Mouse (Mus musculus): Measurements from ENCODE around the gene Tomm40. TPM values are rescaled to one million over a fixed set of nuclear protein-coding genes. Genes with fewer than 3 reads are reported as not detected.
A peak's percentile ranks its signal among the peaks of the same experiment; 100 is the strongest.

Tomm40 gene
- polyA plus RNA-seq, 1 experiment from 2014 or later: 174 TPM

- ATAC-seq (replicated peaks; ENCODE audit: low FRiP score, low TSS enrichment, low read depth) (no peak), DNase-seq (ENCODE audit: low spot score) (no peak)
- peaks cover 50% of the 10 kb centered on the region for H3K36me3 ChIP-seq (ENCODE audit: control insufficient read depth, insufficient read depth, low read length)
- H3K27me3 ChIP-seq (replicated peaks; ENCODE audit: control insufficient read depth, insufficient read depth, low read length): no peaks in the 10 kb centered on the region
- H3K27ac ChIP-seq (ENCODE audit: low read depth): no peak overlapping the region
- no peak overlapping the region for H3K9ac ChIP-seq (ENCODE audit: low read length)
- peak overlapping the region; percentile 65 for H3K4me2 ChIP-seq (ENCODE audit: low read length)
- 79% methylated on average over 2 of the region's 2 CpGs for WGBS
- H3K4me3 ChIP-seq (ENCODE audit: low read depth, low read length): 0 out of 2 replicates have a peak overlapping the region, but pooled peaks have one; percentile 38
- peaks cover 14% of the 10 kb centered on the region for H3K9me3 ChIP-seq (ENCODE audit: control insufficient read depth, low read length)
- peaks cover 17% of the 10 kb centered on the region for H3K4me1 ChIP-seq (replicated peaks; ENCODE audit: control insufficient read depth, insufficient read depth, low read length)
These were observed 1.6 kb upstream of the Tomm40 start for GRCm38 (mm10) chr7:19716822-19717221.

DNA sequence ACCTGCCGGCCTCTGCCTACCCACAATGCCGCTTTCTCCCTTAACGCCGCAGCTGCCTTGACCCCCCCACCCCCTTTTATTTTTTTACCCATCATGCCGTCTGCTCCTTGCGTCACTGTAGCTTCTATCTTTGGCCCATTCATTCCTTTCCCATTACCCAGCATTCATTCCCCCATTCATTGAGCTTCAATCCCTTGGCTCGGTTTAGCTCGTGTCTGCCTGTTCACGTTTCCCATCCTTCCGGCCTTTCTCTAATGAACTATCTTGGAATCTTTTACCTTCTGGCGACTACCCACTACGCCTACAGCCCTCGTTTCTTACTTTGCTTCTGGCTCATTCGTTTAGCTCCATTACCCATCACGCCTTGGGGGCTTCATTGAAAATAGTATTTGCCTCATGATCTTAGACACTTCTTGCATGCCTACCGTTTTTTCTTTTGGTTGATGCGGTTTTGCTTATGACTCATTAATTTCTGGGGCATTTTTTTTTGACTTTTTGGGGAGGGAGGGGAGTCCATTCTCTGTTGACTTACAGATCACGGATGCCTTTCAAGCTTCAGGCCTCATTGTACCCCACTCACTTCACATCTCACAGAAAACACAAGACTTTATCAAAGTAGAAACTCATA is 931 bp upstream of the Tomm40 start:
- peaks cover 17% of the 10 kb centered on the region for H3K4me1 ChIP-seq (replicated peaks; ENCODE audit: control insufficient read depth, insufficient read depth, low read length)
- no peak overlapping the region; the same call in 1 of the 2 replicates for H3K9ac ChIP-seq (ENCODE audit: low read length)
- H3K27me3 ChIP-seq (replicated peaks; ENCODE audit: control insufficient read depth, insufficient read depth, low read length): no peaks in the 10 kb centered on the region
- DNase-seq (ENCODE audit: low spot score): no peak
- peak overlapping the region; percentile 38 for H3K4me3 ChIP-seq (ENCODE audit: low read depth, low read length)
- ATAC-seq (replicated peaks; ENCODE audit: low FRiP score, low TSS enrichment, low read depth): no peak
- WGBS: 7% methylated on average over 18 of the region's 18 CpGs
- H3K9me3 ChIP-seq (ENCODE audit: control insufficient read depth, low read length): peaks cover 8% of the 10 kb centered on the region
- H3K36me3 ChIP-seq (ENCODE audit: control insufficient read depth, insufficient read depth, low read length): peaks cover 56% of the 10 kb centered on the region
- H3K27ac ChIP-seq (ENCODE audit: low read depth): peak overlapping the region; percentile 78
- H3K4me2 ChIP-seq (ENCODE audit: low read length): peak overlapping the region; percentile 65

GRCm38 (mm10) chr7:19714836-19715235 is 402 bp downstream of the Tomm40 start:
- DNase-seq (ENCODE audit: low spot score) (no peak), ATAC-seq (replicated peaks; ENCODE audit: low FRiP score, low TSS enrichment, low read depth) (no peak; the same call in 1 of the 2 replicates)
- H3K4me1 ChIP-seq (replicated peaks; ENCODE audit: control insufficient read depth, insufficient read depth, low read length): peaks cover 17% of the 10 kb centered on the region
- no peaks in the 10 kb centered on the region for H3K27me3 ChIP-seq (replicated peaks; ENCODE audit: control insufficient read depth, insufficient read depth, low read length)
- H3K9ac ChIP-seq (ENCODE audit: low read length): peak overlapping the region; percentile 93
- peak overlapping the region; percentile 99 for H3K4me3 ChIP-seq (ENCODE audit: low read depth, low read length)
- H3K27ac ChIP-seq (ENCODE audit: low read depth): peak overlapping the region; percentile 76
- H3K36me3 ChIP-seq (ENCODE audit: control insufficient read depth, insufficient read depth, low read length): peaks cover 58% of the 10 kb centered on the region
- WGBS: under 1% methylated on average over 39 of the region's 39 CpGs
- H3K9me3 ChIP-seq (ENCODE audit: control insufficient read depth, low read length): no peaks in the 10 kb centered on the region
- peak overlapping the region; percentile 90 for H3K4me2 ChIP-seq (ENCODE audit: low read length)

DNA sequence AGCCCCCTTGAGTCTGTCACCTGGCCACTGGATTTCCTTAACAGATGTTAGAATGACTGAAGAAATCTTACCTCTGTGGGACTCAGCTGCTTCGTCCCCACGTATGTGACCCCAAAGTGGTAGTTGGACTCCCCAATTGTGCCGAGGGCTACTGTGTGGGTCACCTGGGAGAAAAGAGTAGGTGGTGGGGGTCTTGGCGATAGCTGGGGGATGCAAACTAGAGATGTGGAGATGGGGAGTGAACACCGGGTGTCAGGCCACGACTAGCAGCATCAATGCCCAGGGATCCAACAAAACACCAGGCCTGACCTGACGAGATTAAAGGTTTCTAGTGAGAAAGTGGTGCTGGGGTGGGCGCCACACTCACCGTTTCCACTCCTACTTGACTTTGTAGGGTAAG is 1.6 kb downstream of the Tomm40 start:
- no peak overlapping the region for H3K4me2 ChIP-seq (ENCODE audit: low read length)
- no peaks in the 10 kb centered on the region for H3K9me3 ChIP-seq (ENCODE audit: control insufficient read depth, low read length)
- DNase-seq (ENCODE audit: low spot score) (no peak), ATAC-seq (replicated peaks; ENCODE audit: low FRiP score, low TSS enrichment, low read depth) (no peak)
- 93% methylated on average over 9 of the region's 9 CpGs for WGBS
- H3K4me1 ChIP-seq (replicated peaks; ENCODE audit: control insufficient read depth, insufficient read depth, low read length): peaks cover 17% of the 10 kb centered on the region
- H3K9ac ChIP-seq (ENCODE audit: low read length): no peak overlapping the region
- H3K4me3 ChIP-seq (ENCODE audit: low read depth, low read length): no peak overlapping the region
- peaks cover 59% of the 10 kb centered on the region for H3K36me3 ChIP-seq (ENCODE audit: control insufficient read depth, insufficient read depth, low read length)
- no peaks in the 10 kb centered on the region for H3K27me3 ChIP-seq (replicated peaks; ENCODE audit: control insufficient read depth, insufficient read depth, low read length)
- no peak overlapping the region for H3K27ac ChIP-seq (ENCODE audit: low read depth)

DNA sequence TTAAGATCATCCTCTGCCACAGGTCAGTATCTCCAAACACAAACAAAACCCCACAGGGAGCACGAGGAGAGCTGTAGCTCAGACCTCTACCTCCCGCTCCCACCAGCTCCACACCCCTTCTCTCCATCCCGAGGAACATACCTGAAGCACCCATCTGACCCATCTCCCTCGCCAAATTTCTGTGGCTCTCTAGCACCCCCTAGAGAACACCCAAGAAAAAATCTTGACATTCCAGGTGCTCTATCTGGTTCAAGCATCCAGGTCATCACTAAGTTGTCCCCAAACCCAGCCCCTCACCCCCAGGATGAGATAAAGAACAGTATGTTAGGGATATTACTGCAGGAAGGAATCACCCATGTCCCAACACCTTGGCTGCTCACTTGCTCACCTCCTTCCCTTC is 2.0 kb downstream of the Tomm40 start:
- no peak overlapping the region for H3K27ac ChIP-seq (ENCODE audit: low read depth)
- no peaks in the 10 kb centered on the region for H3K27me3 ChIP-seq (replicated peaks; ENCODE audit: control insufficient read depth, insufficient read depth, low read length)
- DNase-seq (ENCODE audit: low spot score) (no peak), ATAC-seq (replicated peaks; ENCODE audit: low FRiP score, low TSS enrichment, low read depth) (no peak)
- no peak overlapping the region for H3K4me3 ChIP-seq (ENCODE audit: low read depth, low read length)
- peaks cover 58% of the 10 kb centered on the region for H3K36me3 ChIP-seq (ENCODE audit: control insufficient read depth, insufficient read depth, low read length)
- no peak overlapping the region for H3K9ac ChIP-seq (ENCODE audit: low read length)
- no peaks in the 10 kb centered on the region for H3K9me3 ChIP-seq (ENCODE audit: control insufficient read depth, low read length)
- peaks cover 17% of the 10 kb centered on the region for H3K4me1 ChIP-seq (replicated peaks; ENCODE audit: control insufficient read depth, insufficient read depth, low read length)
- H3K4me2 ChIP-seq (ENCODE audit: low read length): no peak overlapping the region
- 47% methylated on average over 4 of the region's 4 CpGs for WGBS

DNA sequence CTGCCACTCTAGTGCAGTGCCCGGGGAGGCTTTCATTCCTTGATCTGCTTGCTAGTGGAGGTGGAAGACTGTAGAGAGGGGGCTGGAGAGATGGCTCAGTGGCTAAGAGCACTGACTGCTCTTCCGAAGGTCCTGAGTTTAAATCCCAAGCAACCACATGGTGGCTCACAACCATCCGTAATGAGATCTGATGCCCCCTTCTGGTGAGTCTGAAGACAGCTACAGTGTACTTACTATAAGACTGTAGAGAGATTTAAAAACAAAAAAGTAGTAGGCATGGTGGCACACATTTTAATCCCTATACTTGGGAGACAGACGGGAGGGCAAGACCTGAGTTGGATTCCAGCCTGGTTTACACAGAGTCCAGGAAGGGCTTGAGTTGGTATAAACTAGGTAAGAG is 2.8 kb downstream of the Tomm40 start:
- Histone ChIP-seq H3K9ac (ENCODE audit: low read length) (no peak overlapping the region), H3K4me1 (replicated peaks; ENCODE audit: control insufficient read depth, insufficient read depth, low read length) (peaks cover 17% of the 10 kb centered on the region), H3K36me3 (ENCODE audit: control insufficient read depth, insufficient read depth, low read length) (peaks cover 60% of the 10 kb centered on the region), H3K4me2 (ENCODE audit: low read length) (no peak overlapping the region), H3K27ac (ENCODE audit: low read depth) (no peak overlapping the region), H3K9me3 (ENCODE audit: control insufficient read depth, low read length) (no peaks in the 10 kb centered on the region), H3K4me3 (ENCODE audit: low read depth, low read length) (no peak overlapping the region), H3K27me3 (replicated peaks; ENCODE audit: control insufficient read depth, insufficient read depth, low read length) (no peaks in the 10 kb centered on the region)
- 77% methylated on average over 4 of the region's 4 CpGs for WGBS
- no peak for DNase-seq (ENCODE audit: low spot score)
- no peak for ATAC-seq (replicated peaks; ENCODE audit: low FRiP score, low TSS enrichment, low read depth)

DNA sequence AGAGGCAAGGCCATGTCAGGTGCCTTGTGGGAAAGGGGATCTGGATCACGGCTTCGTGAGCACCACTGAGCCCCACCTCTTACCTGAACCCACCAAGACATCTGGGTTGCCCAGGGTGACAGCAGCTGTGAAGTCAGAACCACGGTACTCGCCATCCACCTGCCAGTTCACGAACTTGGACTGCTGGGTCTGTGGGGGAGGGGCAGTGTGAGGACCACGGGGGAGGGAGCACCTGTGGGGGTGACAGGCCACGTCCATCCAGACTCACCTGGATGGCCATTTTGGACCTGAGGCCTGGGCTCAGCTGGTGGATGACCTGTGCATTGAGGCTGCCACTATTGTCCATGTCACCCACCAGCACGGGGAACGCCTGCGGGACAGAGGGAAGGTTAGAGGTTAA is 4.6 kb downstream of the Tomm40 start:
- Histone ChIP-seq H3K4me1 (replicated peaks; ENCODE audit: control insufficient read depth, insufficient read depth, low read length) (peaks cover 12% of the 10 kb centered on the region; the same call in 1 of the 2 replicates), H3K27me3 (replicated peaks; ENCODE audit: control insufficient read depth, insufficient read depth, low read length) (no peaks in the 10 kb centered on the region), H3K4me3 (ENCODE audit: low read depth, low read length) (no peak overlapping the region), H3K4me2 (ENCODE audit: low read length) (no peak overlapping the region), H3K27ac (ENCODE audit: low read depth) (no peak overlapping the region), H3K36me3 (ENCODE audit: control insufficient read depth, insufficient read depth, low read length) (peaks cover 64% of the 10 kb centered on the region), H3K9me3 (ENCODE audit: control insufficient read depth, low read length) (no peaks in the 10 kb centered on the region), H3K9ac (ENCODE audit: low read length) (no peak overlapping the region)
- WGBS: 88% methylated on average over 10 of the region's 10 CpGs
- ATAC-seq (replicated peaks; ENCODE audit: low FRiP score, low TSS enrichment, low read depth) (no peak), DNase-seq (ENCODE audit: low spot score) (no peak)

- ATAC-seq (replicated peaks; ENCODE audit: low FRiP score, low TSS enrichment, low read depth) (no peak), DNase-seq (ENCODE audit: low spot score) (no peak)
- Histone ChIP-seq H3K4me2 (ENCODE audit: low read length) (no peak overlapping the region), H3K9ac (ENCODE audit: low read length) (no peak overlapping the region), H3K9me3 (ENCODE audit: control insufficient read depth, low read length) (no peaks in the 10 kb centered on the region), H3K4me3 (ENCODE audit: low read depth, low read length) (no peak overlapping the region), H3K36me3 (ENCODE audit: control insufficient read depth, insufficient read depth, low read length) (peaks cover 41% of the 10 kb centered on the region), H3K27ac (ENCODE audit: low read depth) (no peak overlapping the region), H3K27me3 (replicated peaks; ENCODE audit: control insufficient read depth, insufficient read depth, low read length) (no peaks in the 10 kb centered on the region), H3K4me1 (replicated peaks; ENCODE audit: control insufficient read depth, insufficient read depth, low read length) (peaks cover 4% of the 10 kb centered on the region; the same call in 1 of the 2 replicates)
- 96% methylated on average over 7 of the region's 7 CpGs for WGBS
These were observed 10.0 kb downstream of the Tomm40 start for GRCm38 (mm10) chr7:19705271-19705670.

GRCm38 (mm10) chr7:19704475-19704874 is 10.8 kb downstream of the Tomm40 start:
- no peak overlapping the region for H3K27ac ChIP-seq (ENCODE audit: low read depth)
- peaks cover 35% of the 10 kb centered on the region for H3K36me3 ChIP-seq (ENCODE audit: control insufficient read depth, insufficient read depth, low read length)
- H3K9ac ChIP-seq (ENCODE audit: low read length): no peak overlapping the region
- 94% methylated on average over 4 of the region's 4 CpGs for WGBS
- no peak overlapping the region for H3K4me2 ChIP-seq (ENCODE audit: low read length)
- H3K27me3 ChIP-seq (replicated peaks; ENCODE audit: control insufficient read depth, insufficient read depth, low read length): no peaks in the 10 kb centered on the region
- DNase-seq (ENCODE audit: low spot score): no peak
- no peak for ATAC-seq (replicated peaks; ENCODE audit: low FRiP score, low TSS enrichment, low read depth)
- H3K4me1 ChIP-seq (replicated peaks; ENCODE audit: control insufficient read depth, insufficient read depth, low read length): peaks cover 5% of the 10 kb centered on the region
- no peaks in the 10 kb centered on the region for H3K9me3 ChIP-seq (ENCODE audit: control insufficient read depth, low read length)
- H3K4me3 ChIP-seq (ENCODE audit: low read depth, low read length): no peak overlapping the region
